In genomic region chr5:115070457-115070856, GRCm38 (mm10) we compare ENCODE assay signal across 28 mouse cellular contexts. TPM values are rescaled to one million over a fixed set of nuclear protein-coding genes. Genes with fewer than 3 reads are reported as not detected.
DNase-seq lines count a peak whose midpoint lies in the region; ATAC-seq lines count a peak whose summit lies in the region.
"Had no signal": no experiment of that assay in that cellular context is flagged by ENCODE, and none has a peak within 500 bp of the region (broad histone marks: within the 10 kb centered on the region; RNA-seq: fewer than 3 reads in every experiment).

No protein-coding gene starts in this region.

- no peak for DNase-seq in limb, embryonic 10.5 days (ENCODE audit: low spot score)
- DNase-seq in liver, embryonic 13.5 days = peak; percentile 38
- DNase-seq in frontal cortex, postnatal 36 days (ENCODE audit: low spot score in 2 of 2) = no peak
- no peak for DNase-seq in embryonic facial prominence, embryonic 10.5 days (ENCODE audit: low spot score)
- DNase-seq: adrenal gland, postnatal 14 days; cerebellum, postnatal 10 days; kidney, adult 8-10 months; kidney, postnatal 14 days; lung, embryonic 14.5 days; midbrain, embryonic 14.5 days; right cerebral cortex, postnatal 14 days; thymus, postnatal 14 days had no signal

- peaks cover 75% of the 10 kb centered on the region for H3K36me3 ChIP-seq in erythroblast, embryonic 14.5 days (ENCODE audit: control insufficient read depth)
- H3K36me3 ChIP-seq in limb, embryonic 13.5 days = peaks cover 11% of the 10 kb centered on the region
- peaks cover 14% of the 10 kb centered on the region for H3K36me3 ChIP-seq in limb, embryonic 10.5 days
- peaks cover 7% of the 10 kb centered on the region for H3K36me3 ChIP-seq in liver, embryonic 13.5 days
- peaks cover 22% of the 10 kb centered on the region for H3K36me3 ChIP-seq in embryonic facial prominence, embryonic 10.5 days (replicated peaks)

- 93% methylated on average over 2 of the region's 2 CpGs for WGBS in limb, embryonic 13.5 days
- WGBS in limb, embryonic 10.5 days = 95% methylated on average over 2 of the region's 2 CpGs
- WGBS in liver, embryonic 13.5 days (ENCODE audit: insufficient replicate concordance) = 70% methylated on average over 2 of the region's 2 CpGs
- 96% methylated on average over 2 of the region's 2 CpGs for WGBS in embryonic facial prominence, embryonic 10.5 days

- no peaks in the 10 kb centered on the region for H3K27me3 ChIP-seq in erythroblast, embryonic 14.5 days (ENCODE audit: control insufficient read depth)
- H3K27me3 ChIP-seq in limb, embryonic 13.5 days = no peaks in the 10 kb centered on the region
- H3K27me3 ChIP-seq in limb, embryonic 10.5 days (ENCODE audit: low read depth, poor library complexity, severe bottlenecking) = no peaks in the 10 kb centered on the region
- H3K27me3 ChIP-seq in liver, embryonic 13.5 days = no peaks in the 10 kb centered on the region
- no peaks in the 10 kb centered on the region for H3K27me3 ChIP-seq in embryonic facial prominence, embryonic 10.5 days (replicated peaks; ENCODE audit: low read depth, poor library complexity, severe bottlenecking)
- H3K27me3 ChIP-seq: forebrain, embryonic 12.5 days; hindbrain, embryonic 13.5 days; neural tube, embryonic 12.5 days had no signal

- peaks cover 95% of the 10 kb centered on the region for H3K4me1 ChIP-seq in erythroblast, embryonic 14.5 days (ENCODE audit: control insufficient read depth)
- H3K4me1 ChIP-seq in limb, embryonic 13.5 days = peaks cover 23% of the 10 kb centered on the region
- H3K4me1 ChIP-seq in limb, embryonic 10.5 days = peaks cover 26% of the 10 kb centered on the region
- H3K4me1 ChIP-seq in liver, embryonic 13.5 days (replicated peaks) = peaks cover 97% of the 10 kb centered on the region
- H3K4me1 ChIP-seq in embryonic facial prominence, embryonic 10.5 days = no peaks in the 10 kb centered on the region

- H3K4me2 ChIP-seq in limb, embryonic 13.5 days (replicated peaks) = no peak overlapping the region
- H3K4me2 ChIP-seq in liver, embryonic 13.5 days = peak overlapping the region; percentile 68
- H3K4me2 ChIP-seq: forebrain, embryonic 12.5 days; hindbrain, embryonic 13.5 days; lung, embryonic 14.5 days; neural tube, embryonic 12.5 days had no signal

- peak overlapping the region; percentile 22; the same call in 1 of the 2 replicates for H3K27ac ChIP-seq in limb, embryonic 13.5 days
- no peak overlapping the region for H3K27ac ChIP-seq in limb, embryonic 10.5 days
- H3K27ac ChIP-seq in liver, embryonic 13.5 days = peak overlapping the region; percentile 99
- H3K27ac ChIP-seq in embryonic facial prominence, embryonic 10.5 days (replicated peaks) = no peak overlapping the region
- H3K27ac ChIP-seq: forebrain, embryonic 12.5 days; hindbrain, embryonic 13.5 days; layer of hippocampus, adult 2 months; neural tube, embryonic 12.5 days had no signal

- no peak overlapping the region for H3K9ac ChIP-seq in limb, embryonic 13.5 days
- peak overlapping the region; percentile 68 for H3K9ac ChIP-seq in liver, embryonic 13.5 days
- H3K9ac ChIP-seq: forebrain, embryonic 12.5 days; hindbrain, embryonic 13.5 days; lung, embryonic 14.5 days; neural tube, embryonic 12.5 days had no signal

- ATAC-seq in erythroblast, adult 5-6 weeks (replicated peaks; ENCODE audit: low FRiP score, poor library complexity, severe bottlenecking) = no peak
- no peak for ATAC-seq in limb, embryonic 13.5 days (ENCODE audit: low FRiP score, low read depth)
- ATAC-seq in liver, embryonic 13.5 days (ENCODE audit: low read depth) = peak; percentile 45

- H3K9me3 ChIP-seq in erythroblast, embryonic 14.5 days (ENCODE audit: control insufficient read depth, low read length) = no peaks in the 10 kb centered on the region
- no peaks in the 10 kb centered on the region for H3K9me3 ChIP-seq in limb, embryonic 13.5 days
- no peaks in the 10 kb centered on the region for H3K9me3 ChIP-seq in limb, embryonic 10.5 days (replicated peaks)
- H3K9me3 ChIP-seq in liver, embryonic 13.5 days (replicated peaks) = no peaks in the 10 kb centered on the region
- no peaks in the 10 kb centered on the region for H3K9me3 ChIP-seq in embryonic facial prominence, embryonic 10.5 days
- H3K9me3 ChIP-seq: forebrain, embryonic 12.5 days; hindbrain, embryonic 13.5 days; neural tube, embryonic 12.5 days had no signal

- peak overlapping the region; percentile 42 for H3K4me3 ChIP-seq in erythroblast, embryonic 14.5 days (replicated peaks)
- H3K4me3 ChIP-seq in limb, embryonic 13.5 days = no peak overlapping the region
- H3K4me3 ChIP-seq in limb, embryonic 10.5 days = no peak overlapping the region
- H3K4me3 ChIP-seq in liver, embryonic 13.5 days (replicated peaks) = no peak overlapping the region
- no peak overlapping the region for H3K4me3 ChIP-seq in embryonic facial prominence, embryonic 10.5 days
- H3K4me3 ChIP-seq: forebrain, embryonic 12.5 days; hindbrain, embryonic 13.5 days; layer of hippocampus, adult 2 months; neural tube, embryonic 12.5 days had no signal

RNA-seq across cellular contexts. Expression of gene Gm10401, which starts 27.6 kb away (rescaled TPM):
- not detected in 2 replicates for polyA plus RNA-seq in erythroblast, embryonic 14.5 days (2012)
- not detected in 2 replicates for total RNA-seq in erythroblast, adult 5-6 weeks (2015; ENCODE audit: low replicate concordance)
- total RNA-seq in erythroblast, adult 5-6 weeks (2017; ENCODE audit: low replicate concordance) = 1.1 TPM in 1 of 2 replicates, not detected in the other
- 43.3 and 44.1 TPM in 2 replicates for polyA plus RNA-seq in limb, embryonic 13.5 days (2015; fragmentation: Nextera tagmentation; extraction: Ambion mirVana)
- 24.9 and 26.2 TPM in 2 replicates for polyA plus RNA-seq in limb, embryonic 10.5 days (2016; fragmentation: Nextera tagmentation; extraction: Ambion mirVana)
- polyA plus RNA-seq in liver, embryonic 13.5 days (2015; fragmentation: Nextera tagmentation; extraction: Ambion mirVana) = 11.1 and 12.0 TPM in 2 replicates
- polyA plus RNA-seq in embryonic facial prominence, embryonic 10.5 days (2016; fragmentation: Nextera tagmentation; extraction: Ambion mirVana) = 20.8 and 25.5 TPM in 2 replicates
- total RNA-seq: adrenal gland, postnatal 14 days; gastrocnemius, adult 18-20 months; gastrocnemius, postnatal 4 days; heart, adult 8-10 months; heart, postnatal 25 days; layer of hippocampus, adult 2 months; layer of hippocampus, postnatal 25 days; megakaryocyte-erythroid progenitor cell, adult 5-6 weeks had no signal
- polyA plus RNA-seq: brain, embryonic 14.5 days; cortical plate, adult 2 months; testis, adult 2 months had no signal

RNA-seq across cellular contexts. Expression of gene Acads, which starts 48.7 kb away (rescaled TPM):
- polyA plus RNA-seq in erythroblast, embryonic 14.5 days (2012) = 0.71 and 0.84 TPM in 2 replicates
- total RNA-seq in erythroblast, adult 5-6 weeks (2015; ENCODE audit: low replicate concordance) = 2.3 and 8.8 TPM in 2 replicates
- 2.3 and 5.7 TPM in 2 replicates for total RNA-seq in erythroblast, adult 5-6 weeks (2017; ENCODE audit: low replicate concordance)
- polyA plus RNA-seq in limb, embryonic 13.5 days (2015; fragmentation: Nextera tagmentation; extraction: Ambion mirVana) = 56.5 and 56.9 TPM in 2 replicates
- 91.6 and 91.9 TPM in 2 replicates for polyA plus RNA-seq in limb, embryonic 10.5 days (2016; fragmentation: Nextera tagmentation; extraction: Ambion mirVana)
- 40.9 and 41.5 TPM in 2 replicates for polyA plus RNA-seq in liver, embryonic 13.5 days (2015; fragmentation: Nextera tagmentation; extraction: Ambion mirVana)
- polyA plus RNA-seq in embryonic facial prominence, embryonic 10.5 days (2016; fragmentation: Nextera tagmentation; extraction: Ambion mirVana) = 72.6 and 78.7 TPM in 2 replicates

RNA-seq across cellular contexts. Expression of gene Sppl3, which starts 59.5 kb away (rescaled TPM):
- 4.4 and 4.6 TPM in 2 replicates for polyA plus RNA-seq in erythroblast, embryonic 14.5 days (2012)
- total RNA-seq in erythroblast, adult 5-6 weeks (2015; ENCODE audit: low replicate concordance) = 33.6 and 39.0 TPM in 2 replicates
- 57.8 and 59.4 TPM in 2 replicates for total RNA-seq in erythroblast, adult 5-6 weeks (2017; ENCODE audit: low replicate concordance)
- polyA plus RNA-seq in limb, embryonic 13.5 days (2015; fragmentation: Nextera tagmentation; extraction: Ambion mirVana) = 16.2 and 17.3 TPM in 2 replicates
- 15.2 and 15.3 TPM in 2 replicates for polyA plus RNA-seq in limb, embryonic 10.5 days (2016; fragmentation: Nextera tagmentation; extraction: Ambion mirVana)
- polyA plus RNA-seq in liver, embryonic 13.5 days (2015; fragmentation: Nextera tagmentation; extraction: Ambion mirVana) = 4.2 and 4.7 TPM in 2 replicates
- 12.5 and 13.1 TPM in 2 replicates for polyA plus RNA-seq in embryonic facial prominence, embryonic 10.5 days (2016; fragmentation: Nextera tagmentation; extraction: Ambion mirVana)

Comparison
In these comparisons a context has a peak if more than half of its experiments do, and no peak if none do; other contexts are left out.
1. H3K27ac ChIP-seq: peak in limb, embryonic 13.5 days (single experiment) and liver, embryonic 13.5 days (single experiment); none in limb, embryonic 10.5 days (single experiment) and embryonic facial prominence, embryonic 10.5 days (single experiment).
2. RNA of gene Gm10401, which starts 27.6 kb away (polyA plus RNA-seq): 43.3 to 44.1 TPM in limb, embryonic 13.5 days, 24.9 to 26.2 TPM in limb, embryonic 10.5 days, 20.8 to 25.5 TPM in embryonic facial prominence, embryonic 10.5 days and 11.1 to 12.0 TPM in liver, embryonic 13.5 days; not detected in erythroblast, embryonic 14.5 days; every median in the first group is over 10 times any median in the second.
3. RNA of gene Acads, which starts 48.7 kb away (polyA plus RNA-seq): 91.6 to 91.9 TPM in limb, embryonic 10.5 days, 72.6 to 78.7 TPM in embryonic facial prominence, embryonic 10.5 days, 56.5 to 56.9 TPM in limb, embryonic 13.5 days and 40.9 to 41.5 TPM in liver, embryonic 13.5 days; 0.71 to 0.84 TPM in erythroblast, embryonic 14.5 days; every median in the first group is over 10 times any median in the second.